ENCODE assay signal across 13 mouse cellular contexts in the genomic region with DNA sequence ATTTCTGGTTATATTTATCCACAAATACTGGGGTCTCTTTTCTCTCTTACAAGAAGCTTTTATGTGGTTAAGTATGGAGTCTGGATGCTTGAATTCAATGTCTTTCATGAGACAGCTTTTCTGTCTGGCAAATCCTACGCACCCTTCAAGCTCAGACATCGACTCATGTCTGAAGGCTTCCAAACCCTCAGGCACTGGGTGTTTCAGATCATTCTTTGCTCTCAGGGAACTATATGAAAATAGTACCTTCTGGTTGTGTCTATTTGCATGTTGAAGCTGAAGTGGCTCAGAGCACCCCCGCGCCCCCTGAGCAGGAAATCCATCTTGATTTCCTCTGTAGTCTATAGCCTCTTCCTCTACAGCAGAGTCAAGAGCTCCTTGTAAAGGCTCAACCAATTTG. TPM values are rescaled to one million over a fixed set of nuclear protein-coding genes. Genes with fewer than 3 reads are reported as not detected.
"Had no signal": no experiment of that assay in that cellular context is flagged by ENCODE, and none has a peak within 500 bp of the region (broad histone marks: within the 10 kb centered on the region; RNA-seq: fewer than 3 reads in every experiment).

No protein-coding gene starts in this region.

- H3K4me3 ChIP-seq: layer of hippocampus, adult 2 months; liver, embryonic 13.5 days; midbrain, embryonic 12.5 days; midbrain, embryonic 15.5 days had no signal

- H3K36me3 ChIP-seq: liver, embryonic 13.5 days; midbrain, embryonic 12.5 days; midbrain, embryonic 15.5 days had no signal

- H3K4me1 ChIP-seq: midbrain, embryonic 15.5 days had no signal

- H3K27me3 ChIP-seq: midbrain, embryonic 12.5 days; midbrain, embryonic 15.5 days had no signal

- H3K9me3 ChIP-seq: liver, embryonic 13.5 days; midbrain, embryonic 12.5 days; midbrain, embryonic 15.5 days had no signal

- H3K27ac ChIP-seq: kidney, postnatal 0 days; layer of hippocampus, adult 2 months; liver, embryonic 13.5 days; midbrain, embryonic 12.5 days; midbrain, embryonic 15.5 days had no signal

- H3K9ac ChIP-seq: liver, embryonic 13.5 days; midbrain, embryonic 12.5 days; midbrain, embryonic 15.5 days had no signal

- H3K4me2 ChIP-seq: liver, embryonic 13.5 days; midbrain, embryonic 12.5 days; midbrain, embryonic 15.5 days had no signal

- ATAC-seq: midbrain, embryonic 15.5 days had no signal

- DNase-seq: kidney, postnatal 25 days; layer of hippocampus, adult 9-11 months; liver, embryonic 13.5 days; lung, adult 2 months; lung, postnatal 14 days; lung, postnatal 4 days; thymus, postnatal 25 days had no signal

RNA-seq across cellular contexts. Expression of gene Prss23, which starts 3.2 kb away (rescaled TPM):
- total RNA-seq: megakaryocyte progenitor cell, adult 5-6 weeks; monocyte, adult 5-6 weeks had no signal
